ENCODE assay signal across 13 mouse cellular contexts in the genomic region with DNA sequence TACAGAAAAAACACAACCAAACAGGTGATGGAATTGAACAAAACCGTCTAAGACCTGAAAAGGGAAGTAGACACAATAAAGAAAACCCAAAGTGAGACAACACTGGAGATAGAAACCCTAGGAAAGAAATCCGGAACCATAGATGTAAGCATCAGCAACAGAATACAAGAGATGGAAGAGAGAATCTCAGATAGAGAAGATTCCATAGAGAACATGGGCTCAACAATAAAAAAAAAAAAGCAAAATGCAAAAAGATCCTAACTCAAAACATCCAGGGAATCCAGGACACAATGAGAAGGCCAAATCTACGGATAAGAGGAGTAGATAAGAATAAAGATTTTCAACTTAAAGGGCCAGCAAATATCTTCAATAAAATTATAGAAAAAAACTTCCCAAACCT. TPM values are rescaled to one million over a fixed set of nuclear protein-coding genes. Genes with fewer than 3 reads are reported as not detected.
DNase-seq lines count a peak whose midpoint lies in the region; ATAC-seq and TF ChIP-seq lines count a peak whose summit lies in the region.
"Not testable (repeated sequence)": the region's sequence is repeated elsewhere in the genome, so short reads cannot be mapped to it uniquely, and the experiment has no call there.
"Had no signal": no experiment of that assay in that cellular context is flagged by ENCODE, and none has a peak within 500 bp of the region (broad histone marks: within the 10 kb centered on the region; RNA-seq: fewer than 3 reads in every experiment).

A gene (minus strand): TSS at position 101 of the 400 bp plus-strand sequence.

- not testable (repeated sequence) for H3K9ac ChIP-seq in intestine, embryonic 15.5 days; intestine, postnatal 0 days (ENCODE audit: low read depth, low read length); stomach, embryonic 15.5 days; stomach, postnatal 0 days (ENCODE audit: low read length)

- H3K27me3 ChIP-seq in intestine, embryonic 15.5 days (replicated peaks); intestine, postnatal 0 days (replicated peaks; ENCODE audit: control insufficient read depth, insufficient read depth, low read length); small intestine, adult 2 months (ENCODE audit: control insufficient read depth, insufficient read depth, low read length); stomach, embryonic 15.5 days (replicated peaks); stomach, postnatal 0 days (ENCODE audit: control insufficient read depth, insufficient read depth, low read length): not testable (repeated sequence)

- TF ChIP-seq EP300 in stomach, postnatal 0 days (optimal IDR thresholded peaks at IDR 0.05), result not testable (repeated sequence)

- not testable (repeated sequence) for DNase-seq in stomach, postnatal 0 days (ENCODE audit: low spot score)

- not testable (repeated sequence) for TF ChIP-seq CTCF in intestine, postnatal 0 days (IDR thresholded peaks at IDR 0.05; ENCODE audit: low read depth); small intestine, adult 2 months (IDR thresholded peaks at IDR 0.05; ENCODE audit: extremely low read depth, insufficient read length, insufficient replicate concordance, low read depth, low read length); stomach, postnatal 0 days (IDR thresholded peaks at IDR 0.05; ENCODE audit: low read depth)

- not testable (repeated sequence) for H3K4me1 ChIP-seq in intestine, embryonic 15.5 days (replicated peaks); intestine, postnatal 0 days (replicated peaks; ENCODE audit: control insufficient read depth, insufficient read depth, low read length); small intestine, adult 2 months (ENCODE audit: control insufficient read depth, insufficient read depth, insufficient read length, low read length); stomach, embryonic 15.5 days; stomach, postnatal 0 days (replicated peaks; ENCODE audit: control insufficient read depth, insufficient read depth)

- WGBS in intestine, embryonic 15.5 days, result 71% methylated on average over 3 of the region's 3 CpGs
- 57% methylated on average over 3 of the region's 3 CpGs for WGBS in intestine, postnatal 0 days
- WGBS in small intestine, adult 2 months, result 53% methylated on average over 3 of the region's 3 CpGs
- WGBS in stomach, embryonic 15.5 days, result 68% methylated on average over 3 of the region's 3 CpGs
- 57% methylated on average over 3 of the region's 3 CpGs for whole genome bisulfite sequencing in stomach, postnatal 0 days

- not testable (repeated sequence) for H3K9me3 ChIP-seq in intestine, embryonic 15.5 days; intestine, postnatal 0 days (ENCODE audit: control insufficient read depth); stomach, embryonic 15.5 days; stomach, postnatal 0 days (ENCODE audit: control insufficient read depth, low read length)

- not testable (repeated sequence) for TF ChIP-seq POLR2A in small intestine, adult 2 months (IDR thresholded peaks at IDR 0.05; ENCODE audit: low read depth, low read length)

- H3K36me3 ChIP-seq in intestine, embryonic 15.5 days; intestine, postnatal 0 days (ENCODE audit: control insufficient read depth, insufficient read depth); small intestine, adult 2 months (ENCODE audit: control insufficient read depth, insufficient read depth, low read length); stomach, embryonic 15.5 days; stomach, postnatal 0 days (ENCODE audit: control insufficient read depth, insufficient read depth, low read length): not testable (repeated sequence)

- H3K4me3 ChIP-seq in intestine, embryonic 15.5 days (replicated peaks); intestine, postnatal 0 days (ENCODE audit: low read depth, low read length); small intestine, adult 2 months (ENCODE audit: low read depth, low read length); stomach, embryonic 15.5 days (replicated peaks); stomach, postnatal 0 days (ENCODE audit: low read depth, low read length): not testable (repeated sequence)

- not testable (repeated sequence) for ATAC-seq in intestine, embryonic 15.5 days; intestine, postnatal 0 days; stomach, embryonic 15.5 days (ENCODE audit: insufficient read depth, low FRiP score, low read depth); stomach, postnatal 0 days (ENCODE audit: low FRiP score, low TSS enrichment)

- H3K4me2 ChIP-seq in intestine, embryonic 15.5 days (replicated peaks); intestine, postnatal 0 days (replicated peaks; ENCODE audit: low read depth); stomach, embryonic 15.5 days; stomach, postnatal 0 days (replicated peaks; ENCODE audit: low read depth): not testable (repeated sequence)

- not testable (repeated sequence) for H3K27ac ChIP-seq in intestine, embryonic 15.5 days; intestine, postnatal 0 days (ENCODE audit: low read depth, low read length); small intestine, adult 2 months (ENCODE audit: insufficient read depth, low read depth, low read length); stomach, embryonic 15.5 days; stomach, postnatal 0 days (replicated peaks)

RNA-seq across cellular contexts. Expression of the gene that starts here (rescaled TPM):
- 64.7 and 228 TPM in 2 replicates for polyA plus RNA-seq in intestine, embryonic 15.5 days (2015; fragmentation: Nextera tagmentation; extraction: Ambion mirVana)
- polyA plus RNA-seq in intestine, postnatal 0 days (2015; fragmentation: Nextera tagmentation; extraction: Ambion mirVana), result 23.2 and 37.8 TPM in 2 replicates
- polyA plus RNA-seq in small intestine, adult 2 months (2012; rRNA removed), result 14.8 and 8,245 TPM in 2 replicates
- 220 and 287 TPM in 2 replicates for polyA plus RNA-seq in stomach, embryonic 15.5 days (2015; fragmentation: Nextera tagmentation; extraction: Ambion mirVana)
- 11.4 and 13.3 TPM in 2 replicates for polyA plus RNA-seq in stomach, postnatal 0 days (2015; fragmentation: Nextera tagmentation; extraction: Ambion mirVana)
- polyA plus RNA-seq: adrenal gland, adult 2 months; C2C12; embryonic facial prominence, embryonic 11.5 days; embryonic facial prominence, embryonic 13.5 days; embryonic facial prominence, embryonic 15.5 days; erythroblast, embryonic 14.5 days; forebrain, embryonic 10.5 days; forebrain, embryonic 16.5 days had no signal
